Mouse (Mus musculus): ENCODE results near the gene Prkcd.

DNA sequence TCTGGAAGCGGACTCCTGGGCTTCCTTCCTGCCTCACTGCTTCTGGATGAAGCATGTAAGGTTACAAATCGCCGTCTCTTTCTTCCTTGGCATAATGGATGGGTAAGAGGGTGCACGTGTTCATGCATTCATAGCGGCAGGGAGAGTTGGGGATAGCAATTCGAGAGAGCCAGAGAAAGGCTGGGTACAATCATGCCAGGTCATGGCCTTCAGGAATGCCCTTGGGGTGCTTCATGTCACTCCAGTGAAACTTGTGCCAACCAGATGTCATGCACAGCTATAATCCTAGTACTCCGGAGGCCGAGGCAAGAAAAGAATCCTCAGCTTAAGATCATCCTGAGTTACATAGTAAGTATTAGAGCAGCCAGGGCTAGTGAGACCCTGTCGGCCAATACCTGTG lies 10.5 kb upstream of the Prkcd start:
- TF ChIP-seq GATA1 (IDR thresholded peaks at IDR 0.05; ENCODE audit: low read length) (no peak), TAL1 (IDR thresholded peaks at IDR 0.05; ENCODE audit: low read length) (no peak)

Measured in erythroblast, embryonic 14.5 days (primary cell).